Mouse (Mus musculus) ES-E14 (cell line): ENCODE measurements around the gene Sptlc2. TPM values are rescaled to one million over a fixed set of nuclear protein-coding genes. Genes with fewer than 3 reads are reported as not detected.

ENCODE experiments used
- DNase-seq: peaks from one replicate; pipeline ENCODE4 v3.0.0-alpha.2; 2013; ENCODE audit warnings: low read depth, low spot score
- H3K27ac ChIP-seq: 2 replicates; pipeline ENCODE4 v1.5.1; 2012; ENCODE audit warnings: low read depth, mild to moderate bottlenecking, low read length, moderate library complexity, mixed read lengths; ENCODE audit not compliant: poor library complexity, insufficient read depth, severe bottlenecking
- H3K36me3 ChIP-seq: 2 replicates; pipeline ENCODE4 v1.6.1; 2012; ENCODE audit warnings: mild to moderate bottlenecking, low read length, moderate library complexity, mixed read lengths; ENCODE audit not compliant: control insufficient read depth, poor library complexity, insufficient read depth, severe bottlenecking
- H3K4me1 ChIP-seq, 2 experiments: fragments of 150-350 bp in 1 of 2; sonication (generic) in 1 of 2; 2 replicates each; pipeline ENCODE4 v1.6.1; 2012; ENCODE audit warnings: low read length in 2 of 2, mild to moderate bottlenecking in 1 of 2, mixed read lengths in 1 of 2; ENCODE audit not compliant: control insufficient read depth in 2 of 2, insufficient read depth in 2 of 2, poor library complexity in 1 of 2
- H3K4me3 ChIP-seq, 2 experiments: fragments of 150-350 bp in 1 of 2; sonication (generic) in 1 of 2; 2 replicates each; pipeline ENCODE4 v1.5.1; 2012; ENCODE audit warnings: low read length in 2 of 2, low read depth in 1 of 2, mild to moderate bottlenecking in 1 of 2, mixed read lengths in 1 of 2; ENCODE audit not compliant: insufficient read depth in 1 of 2, poor library complexity in 1 of 2, severe bottlenecking in 1 of 2
- H3K9ac ChIP-seq: 2 replicates; pipeline ENCODE4 v1.6.1; 2012; ENCODE audit warnings: low read depth, mild to moderate bottlenecking, low read length, mixed read lengths; ENCODE audit not compliant: poor library complexity, insufficient read depth, severe bottlenecking
- H3K9me3 ChIP-seq: fragments of 150-350 bp; sonication (generic); 2 replicates; pipeline ENCODE4 v1.6.1; 2012; ENCODE audit warnings: low read depth, mild to moderate bottlenecking, low read length; ENCODE audit not compliant: control insufficient read depth, insufficient read depth
- CHD2 ChIP-seq: IDR thresholded peaks from 2 replicates; pipeline ENCODE4 v1.6.1; 2014; ENCODE audit warnings: mild to moderate bottlenecking, low read depth, low read length, inconsistent platforms
- HCFC1 ChIP-seq: IDR thresholded peaks from 2 replicates; pipeline ENCODE4 v1.6.1; 2012; ENCODE audit warnings: low read length, inconsistent platforms, borderline replicate concordance; ENCODE audit not compliant: insufficient read depth
- MAFK ChIP-seq: IDR thresholded peaks from 2 replicates; pipeline ENCODE4 v1.6.1; 2014; ENCODE audit warnings: mild to moderate bottlenecking, low read depth, low read length, inconsistent platforms; ENCODE audit not compliant: insufficient read depth
- ZC3H11A ChIP-seq: IDR thresholded peaks from 2 replicates; pipeline ENCODE4 v1.6.1; 2012; ENCODE audit warnings: low read depth, mild to moderate bottlenecking, inconsistent platforms, low read length, borderline replicate concordance
- ZNF384 ChIP-seq: IDR thresholded peaks from 2 replicates; pipeline ENCODE4 v1.6.1; 2012; ENCODE audit warnings: low read depth, low read length, inconsistent platforms
- in situ Hi-C, 2 experiments: fragments of 600-800 bp; cut with MboI; formaldehyde crosslinking; loops; one replicate each; pipeline ENCODE4 v1.15.1; 2025; ENCODE audit warnings: low sequenced_read_pairs in 2 of 2, inconsistent platforms in 1 of 2; ENCODE audit not compliant: unreplicated experiment in 2 of 2
- total RNA-seq: library from RNA; depleted of rRNA; stranded (reverse); fragments of 300-350 nt; gene quantifications from 2 replicates; pipeline ENCODE4 v1.2.3, GENCODE M21; 2012

The Sptlc2 gene
- total RNA-seq, 1 experiment: 182 TPM

DNA sequence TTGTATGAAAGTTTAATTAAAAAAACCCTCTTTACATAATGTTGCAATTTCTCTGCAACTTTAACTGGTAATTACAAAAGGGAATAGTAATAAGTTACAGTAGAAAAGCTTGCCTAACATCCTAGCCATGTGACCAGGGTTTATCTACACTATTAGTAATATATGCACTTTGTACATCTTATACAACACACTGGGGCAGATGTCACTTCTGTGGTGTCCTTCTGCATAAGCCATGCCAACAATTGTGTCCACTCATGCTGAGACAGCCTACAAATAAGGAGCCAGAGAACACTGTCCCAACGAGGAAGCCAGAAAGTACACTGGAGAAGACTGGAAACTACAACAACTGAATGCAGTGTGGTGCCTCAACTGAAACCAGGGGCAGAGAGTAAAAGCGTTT, 40.1 kb downstream of the Sptlc2 start:
- H3K4me3 ChIP-seq: no peak overlapping the region
- TF ChIP-seq CHD2 (no peak), HCFC1 (no peak), ZNF384 (no peak)
- DNase-seq: no peak
- in situ Hi-C loops: no loop called here
- no peaks in the 10 kb centered on the region for H3K4me1 ChIP-seq
- no peak overlapping the region for H3K27ac ChIP-seq
- peaks cover 2% of the 10 kb centered on the region for H3K36me3 ChIP-seq
- no peaks in the 10 kb centered on the region for H3K9me3 ChIP-seq
- H3K9ac ChIP-seq: no peak overlapping the region

DNA sequence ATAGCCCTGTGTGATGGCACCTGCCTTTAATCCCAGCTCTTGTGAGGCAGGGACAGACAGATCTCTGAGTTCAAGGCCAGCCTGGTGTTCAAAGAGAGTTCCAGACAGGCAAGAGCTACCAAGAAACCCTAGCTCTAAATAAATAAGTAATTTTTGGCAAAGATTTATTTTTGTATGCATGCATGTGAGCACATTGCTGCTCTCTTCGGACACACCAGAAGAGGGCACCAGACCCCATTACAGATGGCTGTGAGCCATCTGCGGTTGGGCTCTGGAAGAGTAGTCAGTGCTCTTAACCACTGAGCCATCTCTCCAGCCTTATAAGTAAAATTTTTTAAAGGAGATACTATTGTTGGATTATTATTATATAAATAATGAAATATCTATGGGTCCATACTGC, 40.6 kb downstream of the Sptlc2 start:
- TF ChIP-seq ZNF384 (no peak), ZC3H11A (no peak), MAFK (no peak), HCFC1 (no peak), CHD2 (no peak)
- no peak overlapping the region for H3K4me3 ChIP-seq
- H3K9ac ChIP-seq: no peak overlapping the region
- DNase-seq: no peak
- no peaks in the 10 kb centered on the region for H3K4me1 ChIP-seq
- no peak overlapping the region for H3K27ac ChIP-seq
- peaks cover 2% of the 10 kb centered on the region for H3K36me3 ChIP-seq
- no peaks in the 10 kb centered on the region for H3K9me3 ChIP-seq
- in situ Hi-C loops: no loop called here

DNA sequence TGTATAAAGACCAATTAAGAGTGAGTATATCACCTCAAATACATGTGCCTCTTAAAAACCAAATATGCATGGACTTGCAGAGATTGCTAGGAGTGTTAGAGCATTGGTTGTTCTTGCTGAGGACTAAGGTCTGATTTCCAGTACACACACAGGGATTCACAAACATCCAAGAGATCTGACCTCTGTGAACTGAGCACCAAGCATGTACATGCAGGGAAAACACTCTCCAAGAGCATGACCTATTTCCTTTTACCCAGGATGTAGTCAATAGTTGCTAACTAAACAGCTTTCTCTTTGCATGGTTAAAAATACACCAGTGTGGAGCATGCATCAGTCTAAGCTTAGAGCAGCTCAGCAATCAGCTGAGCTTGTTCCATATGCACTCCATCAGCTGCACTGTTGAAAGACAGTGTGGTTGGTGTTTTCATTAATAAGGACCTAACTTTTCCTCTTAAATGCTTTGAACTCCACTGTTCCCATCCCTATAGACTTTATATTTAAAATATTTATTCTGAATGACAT, 45.0 kb downstream of the Sptlc2 start:
- in situ Hi-C loops: no loop called here
- Histone ChIP-seq H3K9ac (no peak overlapping the region), H3K36me3 (peaks cover 5% of the 10 kb centered on the region; the same call in 1 of the 2 replicates), H3K9me3 (no peaks in the 10 kb centered on the region), H3K4me3 (no peak overlapping the region), H3K4me1 (no peaks in the 10 kb centered on the region), H3K27ac (no peak overlapping the region)
- TF ChIP-seq HCFC1 (no peak), ZC3H11A (no peak), ZNF384 (no peak), MAFK (no peak), CHD2 (no peak)
- no peak for DNase-seq

DNA sequence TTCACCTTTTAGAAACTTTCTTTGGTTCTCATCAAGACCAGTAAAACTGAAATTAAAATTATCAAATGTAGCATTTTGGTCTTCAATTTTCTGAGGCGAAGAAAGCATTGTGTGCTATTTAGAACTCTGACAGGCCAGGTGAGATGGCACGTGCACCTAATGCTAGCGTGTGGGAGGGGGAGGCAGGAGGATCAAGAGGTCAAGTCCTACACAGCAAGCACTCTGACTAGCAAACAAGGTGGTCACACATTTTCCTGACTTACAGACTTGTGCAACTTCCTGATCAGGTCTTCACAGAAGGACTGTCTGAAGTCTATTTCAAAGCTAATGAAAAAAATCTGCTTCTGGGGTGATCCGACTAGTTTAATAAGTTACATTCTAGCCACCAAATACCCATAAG, 50.1 kb downstream of the Sptlc2 start:
- in situ Hi-C loops: no loop called here

DNA sequence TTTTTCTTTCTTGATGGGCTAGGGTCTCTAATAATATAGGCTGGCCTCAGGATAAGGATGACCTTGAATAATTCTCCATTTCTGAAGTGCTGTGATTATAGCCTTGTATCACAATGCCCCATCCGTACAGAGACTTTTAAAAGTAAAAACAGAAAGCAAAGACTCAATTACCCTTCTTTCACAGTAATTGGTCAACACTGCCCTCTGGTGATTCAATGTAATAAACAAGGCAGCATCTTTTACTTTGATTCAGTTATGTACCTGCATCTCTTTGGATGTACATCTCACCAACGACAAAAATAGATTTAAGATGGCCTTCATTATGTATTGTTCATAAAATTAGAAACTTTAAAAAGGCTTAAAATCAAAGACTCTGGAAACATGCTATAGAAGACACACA, 53.3 kb downstream of the Sptlc2 start:
- Histone ChIP-seq H3K36me3 (peaks cover 2% of the 10 kb centered on the region), H3K4me3 (no peak overlapping the region), H3K4me1 (peaks cover 3 to 15% of the 10 kb centered on the region in 2 experiments), H3K9me3 (no peaks in the 10 kb centered on the region), H3K9ac (no peak overlapping the region), H3K27ac (no peak overlapping the region)
- TF ChIP-seq HCFC1 (no peak), ZC3H11A (peak; percentile 67; the same call in 1 of the 2 replicates)
- in situ Hi-C loops: no loop called here
- DNase-seq: no peak

More for the DNA sequence above, 50.1 kb downstream of the Sptlc2 start:
- no peak overlapping the region for H3K9ac ChIP-seq
- no peaks in the 10 kb centered on the region for H3K4me1 ChIP-seq
- DNase-seq: no peak
- no peak overlapping the region for H3K27ac ChIP-seq
- no peak overlapping the region for H3K4me3 ChIP-seq
- no peaks in the 10 kb centered on the region for H3K9me3 ChIP-seq
- TF ChIP-seq MAFK (no peak), ZNF384 (no peak), ZC3H11A (no peak), HCFC1 (no peak), CHD2 (no peak)
- H3K36me3 ChIP-seq: peaks cover 6% of the 10 kb centered on the region
